Mouse (Mus musculus) midbrain, embryonic 16.5 days (tissue): ENCODE results near the gene Serpinb3b. TPM values are rescaled to one million over a fixed set of nuclear protein-coding genes. Genes with fewer than 3 reads are reported as not detected.
"Not testable (repeated sequence)": the region's sequence is repeated elsewhere in the genome, so short reads cannot be mapped to it uniquely, and the experiment has no call there.

Experiments used
- ATAC-seq: fragments of 200-750 bp; cut with Nextera tagmentation; 2 replicates; pipeline ENCODE4 v1.8.0; 2017; ENCODE audit warnings: moderate TSS enrichment
- H3K27ac ChIP-seq: fragments of 300-500 bp; sonication (generic); 2 replicates; pipeline ENCODE4 v1.5.1; 2014; ENCODE audit warnings: mild to moderate bottlenecking, low read length, mixed read lengths
- H3K27me3 ChIP-seq: fragments of 300-500 bp; sonication (generic); 2 replicates; pipeline ENCODE4 v1.6.1; 2014; ENCODE audit warnings: low read depth, low read length, mixed read lengths; ENCODE audit not compliant: control insufficient read depth, insufficient read depth
- H3K36me3 ChIP-seq: fragments of 300-500 bp; sonication (generic); 2 replicates; pipeline ENCODE4 v1.6.1; 2014; ENCODE audit warnings: mild to moderate bottlenecking, low read length, moderate library complexity, mixed read lengths; ENCODE audit not compliant: control insufficient read depth, insufficient read depth
- H3K4me1 ChIP-seq: fragments of 300-500 bp; sonication (generic); 2 replicates; pipeline ENCODE4 v1.6.1; 2014; ENCODE audit warnings: mild to moderate bottlenecking, low read length, mixed read lengths; ENCODE audit not compliant: control insufficient read depth, insufficient read depth
- H3K4me2 ChIP-seq: fragments of 300-500 bp; sonication (generic); 2 replicates; pipeline ENCODE4 v1.6.1; 2014; ENCODE audit warnings: mild to moderate bottlenecking, low read length, mixed read lengths
- H3K4me3 ChIP-seq: fragments of 300-500 bp; sonication (generic); 2 replicates; pipeline ENCODE4 v1.5.1; 2014; ENCODE audit warnings: low read depth, mild to moderate bottlenecking, low read length, moderate library complexity, mixed read lengths
- H3K9ac ChIP-seq: fragments of 300-500 bp; sonication (generic); 2 replicates; pipeline ENCODE4 v1.6.1; 2014; ENCODE audit warnings: low read depth, low read length, mixed read lengths
- H3K9me3 ChIP-seq: fragments of 300-500 bp; sonication (generic); replicated peaks from 2 replicates; pipeline ENCODE4 v1.6.1; 2014; ENCODE audit warnings: mild to moderate bottlenecking, low read length, mixed read lengths; ENCODE audit not compliant: control insufficient read depth, poor library complexity, severe bottlenecking
- WGBS: fragments of 180-500 bp; shearing (Covaris S2); extraction: QIAGEN DNeasy Blood & Tissue Kit; methylation state at CpG from one replicate; pipeline ENCODE4 v1.1.7; 2014; 5-methylcytosine and 5-hydroxymethylcytosine counted together
- polyA plus RNA-seq: library from polyadenylated mRNA; unstranded; fragments of >200 nt; fragmentation: Nextera tagmentation; extraction: Ambion mirVana; gene quantifications from 2 replicates; pipeline ENCODE4 v1.2.1, GENCODE M21; 2015

Serpinb3b gene
- not detected in 2 replicates for polyA plus RNA-seq

- not testable (repeated sequence) for H3K4me1 ChIP-seq, H3K4me2 ChIP-seq, H3K27me3 ChIP-seq, H3K9ac ChIP-seq, H3K4me3 ChIP-seq, H3K9me3 ChIP-seq, H3K36me3 ChIP-seq, H3K27ac ChIP-seq, ATAC-seq
Measured at GRCm38 (mm10) chr1:107278261-107278660, at the start of gene Serpinb3b, which contains the start of gene Serpinb3c. TSS of gene Serpinb3b (minus strand) at chr1:107278361. TSS of gene Serpinb3c (minus strand) at chr1:107278371.

- not testable (repeated sequence) for H3K4me2 ChIP-seq, H3K9me3 ChIP-seq, H3K36me3 ChIP-seq, H3K9ac ChIP-seq, H3K27ac ChIP-seq, H3K4me3 ChIP-seq, H3K27me3 ChIP-seq, H3K4me1 ChIP-seq
- peak; percentile 42; the same call in 1 of the 2 replicates for ATAC-seq
- WGBS, result 42% methylated on average over 3 of the region's 3 CpGs
Measured at GRCm38 (mm10) chr1:107243170-107243569, 35.0 kb downstream of the Serpinb3b start.

- H3K4me2 ChIP-seq, H3K4me3 ChIP-seq, H3K4me1 ChIP-seq, H3K9ac ChIP-seq, H3K36me3 ChIP-seq, ATAC-seq, H3K27ac ChIP-seq, H3K27me3 ChIP-seq, H3K9me3 ChIP-seq: not testable (repeated sequence)
- WGBS, result 87% methylated on average over 1 of the region's 1 CpGs
Measured at GRCm38 (mm10) chr1:107217276-107217675, 60.9 kb downstream of the Serpinb3b start.

- ATAC-seq, H3K36me3 ChIP-seq, H3K9me3 ChIP-seq, H3K9ac ChIP-seq, H3K27me3 ChIP-seq, H3K4me1 ChIP-seq, H3K27ac ChIP-seq, H3K4me2 ChIP-seq, H3K4me3 ChIP-seq: not testable (repeated sequence)
Measured at GRCm38 (mm10) chr1:107127453-107127852, 150.7 kb downstream of the Serpinb3b start.

Other genes starting within 250 kb of the Serpinb3b start
- not detected in 2 replicates for gene Serpinb3a, start 226.1 kb downstream of the Serpinb3b start, polyA plus RNA-seq
- not detected in 2 replicates for gene Serpinb3d, start 194.9 kb downstream of the Serpinb3b start, polyA plus RNA-seq
- gene Serpinb3c, start within 50 bp of the Serpinb3b start, polyA plus RNA-seq, result not detected in 2 replicates
- gene Serpinb11, start 82.8 kb upstream of the Serpinb3b start, polyA plus RNA-seq, result not detected in 2 replicates
- gene Serpinb7, start 121.3 kb upstream of the Serpinb3b start, polyA plus RNA-seq, result not detected in 2 replicates
- 0.14 TPM in 1 of 2 replicates, not detected in the other for gene Serpinb2, start 233.1 kb upstream of the Serpinb3b start, polyA plus RNA-seq